Mouse (Mus musculus): ENCODE data around the gene Fam178b.

The Fam178b gene

GRCm38 (mm10) chr1:36533546-36533945 lies 149.4 kb downstream of the Fam178b start:
- Histone ChIP-seq H3K36me3 (ENCODE audit: control insufficient read depth, insufficient read depth, low read length, poor library complexity, severe bottlenecking) (peaks cover 2% of the 10 kb centered on the region; the same call in 1 of the 2 replicates), H3K27me3 (ENCODE audit: control insufficient read depth, insufficient read depth, low read length, poor library complexity, severe bottlenecking) (no peaks in the 10 kb centered on the region)
- no peak for DNase-seq (ENCODE audit: low read depth, low spot score)

- DNase-seq (ENCODE audit: low read depth, low spot score) = no peak
- H3K27me3 ChIP-seq (ENCODE audit: control insufficient read depth, insufficient read depth, low read length, poor library complexity, severe bottlenecking) = no peaks in the 10 kb centered on the region
- H3K36me3 ChIP-seq (ENCODE audit: control insufficient read depth, insufficient read depth, low read length, poor library complexity, severe bottlenecking) = peaks cover 2% of the 10 kb centered on the region
These were observed 151.5 kb downstream of the Fam178b start for GRCm38 (mm10) chr1:36531461-36531860.

GRCm38 (mm10) chr1:36530962-36531361 lies 152.0 kb downstream of the Fam178b start:
- Histone ChIP-seq H3K36me3 (ENCODE audit: control insufficient read depth, insufficient read depth, low read length, poor library complexity, severe bottlenecking) (peaks cover 2% of the 10 kb centered on the region), H3K27me3 (ENCODE audit: control insufficient read depth, insufficient read depth, low read length, poor library complexity, severe bottlenecking) (no peaks in the 10 kb centered on the region)
- DNase-seq (ENCODE audit: low read depth, low spot score) = no peak

GRCm38 (mm10) chr1:36530485-36530884 lies 152.5 kb downstream of the Fam178b start:
- no peaks in the 10 kb centered on the region for H3K27me3 ChIP-seq (ENCODE audit: control insufficient read depth, insufficient read depth, low read length, poor library complexity, severe bottlenecking)
- DNase-seq (ENCODE audit: low read depth, low spot score) = no peak
- peaks cover 2% of the 10 kb centered on the region for H3K36me3 ChIP-seq (ENCODE audit: control insufficient read depth, insufficient read depth, low read length, poor library complexity, severe bottlenecking)

GRCm38 (mm10) chr1:36529875-36530274 lies 153.1 kb downstream of the Fam178b start:
- no peak for DNase-seq (ENCODE audit: low read depth, low spot score)
- Histone ChIP-seq H3K36me3 (ENCODE audit: control insufficient read depth, insufficient read depth, low read length, poor library complexity, severe bottlenecking) (peaks cover 2% of the 10 kb centered on the region), H3K27me3 (ENCODE audit: control insufficient read depth, insufficient read depth, low read length, poor library complexity, severe bottlenecking) (no peaks in the 10 kb centered on the region)

- no peak for DNase-seq (ENCODE audit: low read depth, low spot score)
- H3K36me3 ChIP-seq (ENCODE audit: control insufficient read depth, insufficient read depth, low read length, poor library complexity, severe bottlenecking) = peaks cover 2% of the 10 kb centered on the region
These were observed 153.7 kb downstream of the Fam178b start for GRCm38 (mm10) chr1:36529274-36529673.

GRCm38 (mm10) chr1:36528351-36528750 lies 154.6 kb downstream of the Fam178b start:
- Histone ChIP-seq H3K36me3 (ENCODE audit: control insufficient read depth, insufficient read depth, low read length, poor library complexity, severe bottlenecking) (peaks cover 2% of the 10 kb centered on the region), H3K27me3 (ENCODE audit: control insufficient read depth, insufficient read depth, low read length, poor library complexity, severe bottlenecking) (no peaks in the 10 kb centered on the region)
- DNase-seq (ENCODE audit: low read depth, low spot score) = no peak

More at GRCm38 (mm10) chr1:36529274-36529673, 153.7 kb downstream of the Fam178b start:
- H3K27me3 ChIP-seq (ENCODE audit: control insufficient read depth, insufficient read depth, low read length, poor library complexity, severe bottlenecking) = no peaks in the 10 kb centered on the region

GRCm38 (mm10) chr1:36526903-36527302 lies 156.1 kb downstream of the Fam178b start:
- Histone ChIP-seq H3K36me3 (ENCODE audit: control insufficient read depth, insufficient read depth, low read length, poor library complexity, severe bottlenecking) (peaks cover 5% of the 10 kb centered on the region), H3K27me3 (ENCODE audit: control insufficient read depth, insufficient read depth, low read length, poor library complexity, severe bottlenecking) (no peaks in the 10 kb centered on the region)
- no peak for DNase-seq (ENCODE audit: low read depth, low spot score)

- Histone ChIP-seq H3K36me3 (ENCODE audit: control insufficient read depth, insufficient read depth, low read length, poor library complexity, severe bottlenecking) (peaks cover 4% of the 10 kb centered on the region), H3K27me3 (ENCODE audit: control insufficient read depth, insufficient read depth, low read length, poor library complexity, severe bottlenecking) (no peaks in the 10 kb centered on the region)
- no peak for DNase-seq (ENCODE audit: low read depth, low spot score)
These were observed 157.2 kb downstream of the Fam178b start for GRCm38 (mm10) chr1:36525774-36526173.

GRCm38 (mm10) chr1:36524058-36524457 lies 158.9 kb downstream of the Fam178b start:
- DNase-seq (ENCODE audit: low read depth, low spot score) = no peak
- H3K27me3 ChIP-seq (ENCODE audit: control insufficient read depth, insufficient read depth, low read length, poor library complexity, severe bottlenecking) = no peaks in the 10 kb centered on the region
- peaks cover 4% of the 10 kb centered on the region for H3K36me3 ChIP-seq (ENCODE audit: control insufficient read depth, insufficient read depth, low read length, poor library complexity, severe bottlenecking)

- H3K27me3 ChIP-seq (ENCODE audit: control insufficient read depth, insufficient read depth, low read length, poor library complexity, severe bottlenecking) = no peaks in the 10 kb centered on the region
- no peak for DNase-seq (ENCODE audit: low read depth, low spot score)
- H3K36me3 ChIP-seq (ENCODE audit: control insufficient read depth, insufficient read depth, low read length, poor library complexity, severe bottlenecking) = peaks cover 4% of the 10 kb centered on the region
These were observed 159.5 kb downstream of the Fam178b start for GRCm38 (mm10) chr1:36523332-36524013.

GRCm38 (mm10) chr1:36522210-36522609 lies 160.8 kb downstream of the Fam178b start:
- DNase-seq (ENCODE audit: low read depth, low spot score) = no peak
- Histone ChIP-seq H3K36me3 (ENCODE audit: control insufficient read depth, insufficient read depth, low read length, poor library complexity, severe bottlenecking) (peaks cover 4% of the 10 kb centered on the region), H3K27me3 (ENCODE audit: control insufficient read depth, insufficient read depth, low read length, poor library complexity, severe bottlenecking) (no peaks in the 10 kb centered on the region)

- peaks cover 4% of the 10 kb centered on the region for H3K36me3 ChIP-seq (ENCODE audit: control insufficient read depth, insufficient read depth, low read length, poor library complexity, severe bottlenecking)
- no peak for DNase-seq (ENCODE audit: low read depth, low spot score)
- H3K27me3 ChIP-seq (ENCODE audit: control insufficient read depth, insufficient read depth, low read length, poor library complexity, severe bottlenecking) = no peaks in the 10 kb centered on the region
These were observed 163.4 kb downstream of the Fam178b start for GRCm38 (mm10) chr1:36519626-36520025.

GRCm38 (mm10) chr1:36518259-36518658 lies 164.7 kb downstream of the Fam178b start:
- no peak for DNase-seq (ENCODE audit: low read depth, low spot score)
- no peaks in the 10 kb centered on the region for H3K27me3 ChIP-seq (ENCODE audit: control insufficient read depth, insufficient read depth, low read length, poor library complexity, severe bottlenecking)
- peaks cover 6% of the 10 kb centered on the region for H3K36me3 ChIP-seq (ENCODE audit: control insufficient read depth, insufficient read depth, low read length, poor library complexity, severe bottlenecking)

- H3K27me3 ChIP-seq (ENCODE audit: control insufficient read depth, insufficient read depth, low read length, poor library complexity, severe bottlenecking) = no peaks in the 10 kb centered on the region
- DNase-seq (ENCODE audit: low read depth, low spot score) = peak; percentile 22
These were observed 169.3 kb downstream of the Fam178b start for GRCm38 (mm10) chr1:36513718-36514117.

GRCm38 (mm10) chr1:36513310-36513709 lies 169.7 kb downstream of the Fam178b start:
- no peak for DNase-seq (ENCODE audit: low read depth, low spot score)
- peaks cover 3% of the 10 kb centered on the region; the same call in 1 of the 2 replicates for H3K36me3 ChIP-seq (ENCODE audit: control insufficient read depth, insufficient read depth, low read length, poor library complexity, severe bottlenecking)
- no peaks in the 10 kb centered on the region for H3K27me3 ChIP-seq (ENCODE audit: control insufficient read depth, insufficient read depth, low read length, poor library complexity, severe bottlenecking)

More at GRCm38 (mm10) chr1:36513718-36514117, 169.3 kb downstream of the Fam178b start:
- peaks cover 3% of the 10 kb centered on the region; the same call in 1 of the 2 replicates for H3K36me3 ChIP-seq (ENCODE audit: control insufficient read depth, insufficient read depth, low read length, poor library complexity, severe bottlenecking)
